Mouse (Mus musculus): Measurements from ENCODE around the gene Anapc7.

Anapc7 gene

DNA sequence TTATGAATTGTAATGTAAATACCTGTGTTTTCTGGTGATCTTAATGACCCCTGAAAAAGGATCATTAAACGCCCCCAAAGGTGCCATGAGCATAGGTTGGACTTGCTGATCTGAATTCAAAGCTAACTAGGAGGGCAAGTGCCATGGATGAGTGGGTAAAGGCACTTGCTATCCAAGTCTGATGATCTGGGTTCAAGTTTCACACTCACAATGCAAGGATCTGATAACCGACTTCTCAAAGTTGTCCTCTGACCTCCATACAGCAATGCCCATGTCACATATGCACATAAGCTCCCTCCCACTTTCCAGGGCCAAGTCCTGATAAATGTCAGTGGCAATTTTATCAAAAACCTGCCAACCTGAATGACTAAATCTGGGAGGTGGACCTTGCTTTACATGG, 71.5 kb downstream of the Anapc7 start:
- no peak for DNase-seq (ENCODE audit: extremely low spot score, low spot score)

DNA sequence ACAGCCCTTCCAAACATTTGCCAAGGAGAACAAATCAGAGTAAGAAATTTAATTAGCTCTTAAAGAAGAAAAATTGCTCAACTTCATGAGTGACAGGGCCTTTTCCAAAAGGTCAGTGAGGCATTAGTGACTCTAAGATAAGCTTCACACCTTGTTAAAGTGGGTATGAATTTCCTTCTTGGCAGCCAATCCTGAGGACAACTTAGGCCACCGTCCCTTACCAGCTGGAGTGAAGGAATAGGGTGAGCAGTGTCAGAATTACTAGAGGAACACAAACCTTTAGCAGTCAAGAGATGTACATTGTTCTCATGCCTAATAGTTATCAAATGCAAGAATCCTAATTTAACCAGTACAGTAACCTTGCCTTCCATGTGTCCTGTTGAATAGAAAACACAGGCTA, 73.0 kb downstream of the Anapc7 start:
- DNase-seq (ENCODE audit: extremely low spot score, low spot score): no peak

All from neural tube, embryonic 10.5 days (tissue).